Mouse (Mus musculus): ENCODE measurements around the gene Cela3a. TPM values are rescaled to one million over a fixed set of nuclear protein-coding genes. Genes with fewer than 3 reads are reported as not detected.

Cela3a gene
- not detected in 2 replicates for polyA plus RNA-seq (2012; rRNA removed)

GRCm38 (mm10) chr4:137409691-137410090 lies at the start of gene Cela3a:
Gene Cela3a (minus strand): TSS chr4:137409791.

GRCm38 (mm10) chr4:137453234-137453767 lies 43.7 kb upstream of the Cela3a start, which contains the start of gene 1700013G24Rik:
Gene 1700013G24Rik (plus strand): TSS chr4:137453284.

GRCm38 (mm10) chr4:137430502-137430901 lies 20.9 kb upstream of the Cela3a start, which contains the start of gene Cela3b:
Gene Cela3b (minus strand): TSS chr4:137430540.

DNA sequence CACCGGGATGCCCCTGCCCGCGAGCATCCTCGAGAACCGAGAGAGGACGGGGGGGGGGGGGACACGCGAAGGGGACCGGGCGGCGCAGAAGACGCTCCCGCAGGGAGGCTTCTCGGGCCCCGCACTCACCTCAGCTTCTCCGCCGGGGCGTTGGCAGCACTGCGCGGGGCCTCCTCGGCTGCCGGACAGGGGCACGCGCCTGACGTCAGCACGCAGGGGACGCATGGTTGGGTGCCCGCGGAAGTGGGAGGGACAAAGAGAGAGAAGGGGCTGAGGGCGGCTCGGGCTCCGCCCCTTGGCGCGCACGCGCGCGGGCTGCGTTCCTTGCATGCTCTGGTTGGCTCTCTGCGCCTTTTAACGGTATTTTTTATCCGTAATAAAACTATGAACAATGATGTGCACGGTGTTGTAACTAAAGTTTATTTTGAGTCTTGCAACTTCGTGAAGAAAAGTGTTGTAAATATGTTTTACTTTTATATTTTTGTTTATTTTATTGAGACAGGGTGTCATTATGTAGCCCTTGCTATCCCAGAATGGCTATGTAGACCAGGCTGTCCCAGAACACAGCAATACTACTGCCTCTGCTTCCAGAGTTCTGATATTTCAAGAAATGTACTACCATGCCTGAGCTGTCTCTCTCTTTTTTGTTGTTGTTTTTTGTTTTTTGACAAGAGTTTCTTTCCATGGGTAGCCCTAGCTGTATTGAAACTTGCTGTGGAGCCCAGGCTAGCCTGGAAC lies 51.9 kb downstream of the Cela3a start, which contains the start of gene Cdc42:
Cdc42 (minus strand) TSS at position 204 of the 738 bp plus-strand sequence.

Other genes starting within 250 kb of the Cela3a start
- gene Wnt4, start 132.3 kb downstream of the Cela3a start, polyA plus RNA-seq (2012; rRNA removed): 1.5 and 3.4 TPM in 2 replicates
- gene Cdc42, start 52.1 kb downstream of the Cela3a start, polyA plus RNA-seq (2012; rRNA removed): 104 and 108 TPM in 2 replicates
- 0.17 and 3.0 TPM in 2 replicates for gene Cela3b, start 20.7 kb upstream of the Cela3a start, polyA plus RNA-seq (2012; rRNA removed)
- gene 1700013G24Rik, start 43.5 kb upstream of the Cela3a start, polyA plus RNA-seq (2012; rRNA removed): not detected in 2 replicates
- gene Hspg2, start 59.0 kb upstream of the Cela3a start, polyA plus RNA-seq (2012; rRNA removed): 3.8 and 4.1 TPM in 2 replicates
- gene Ldlrad2, start 164.8 kb upstream of the Cela3a start, polyA plus RNA-seq (2012; rRNA removed): not detected in 2 replicates
- 30.5 and 34.2 TPM in 2 replicates for gene Usp48, start 184.0 kb upstream of the Cela3a start, polyA plus RNA-seq (2012; rRNA removed)